Mouse (Mus musculus) T-helper 17 cell (primary cell): ENCODE measurements around the gene Gm17364.
"Not testable (repeated sequence)": the region's sequence is repeated elsewhere in the genome, so short reads cannot be mapped to it uniquely, and the experiment has no call there.

Experiments
- in situ Hi-C, 2 experiments: fragments of 300-600 bp; cut with MboI, MseI; formaldehyde crosslinking; loops; 1 replicate in 1 of 2; 2 replicates in 1 of 2; pipeline ENCODE4 v1.15.1; 2025; ENCODE audit warnings: high pct_unique_total_duplicates in 2 of 2

Gm17364 gene

DNA sequence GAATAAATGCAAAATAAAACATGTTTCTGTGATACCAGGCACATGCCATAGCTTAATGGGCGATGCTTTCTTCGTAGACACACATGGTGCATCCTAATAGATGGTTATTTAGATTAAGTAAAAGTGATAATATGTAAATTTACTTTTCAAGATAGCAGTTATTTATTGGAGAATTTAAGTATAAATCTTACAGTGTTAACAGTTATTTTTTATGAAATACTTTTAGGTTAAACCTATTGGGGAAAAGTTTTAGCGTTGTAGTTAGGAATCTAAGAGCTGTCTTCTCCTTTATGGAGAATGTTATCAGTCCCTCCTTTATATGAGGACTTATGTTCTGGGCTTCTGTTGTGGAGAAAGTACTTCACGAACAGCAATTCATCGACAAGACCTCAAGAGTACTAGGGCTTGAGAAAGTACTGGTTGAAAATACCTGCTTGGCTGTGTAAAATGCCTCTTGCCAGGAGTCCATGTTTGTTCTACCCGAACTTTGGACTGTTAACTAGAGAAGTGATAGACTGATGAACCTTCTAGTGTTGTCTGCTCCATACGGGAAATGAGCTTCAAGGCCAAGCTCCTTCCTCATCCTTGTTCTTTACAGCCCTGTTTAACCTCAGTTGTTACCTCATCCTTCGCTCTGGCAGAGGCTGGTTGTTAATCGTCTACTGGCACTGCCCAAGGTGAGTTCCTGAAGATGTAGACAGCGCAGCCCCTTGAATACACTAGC lies at the start of gene Gm17364:
Gene Gm17364, minus strand, starts transcription at position 51 of the 724 bp plus-strand sequence.
- in situ Hi-C loops: no loop called here

DNA sequence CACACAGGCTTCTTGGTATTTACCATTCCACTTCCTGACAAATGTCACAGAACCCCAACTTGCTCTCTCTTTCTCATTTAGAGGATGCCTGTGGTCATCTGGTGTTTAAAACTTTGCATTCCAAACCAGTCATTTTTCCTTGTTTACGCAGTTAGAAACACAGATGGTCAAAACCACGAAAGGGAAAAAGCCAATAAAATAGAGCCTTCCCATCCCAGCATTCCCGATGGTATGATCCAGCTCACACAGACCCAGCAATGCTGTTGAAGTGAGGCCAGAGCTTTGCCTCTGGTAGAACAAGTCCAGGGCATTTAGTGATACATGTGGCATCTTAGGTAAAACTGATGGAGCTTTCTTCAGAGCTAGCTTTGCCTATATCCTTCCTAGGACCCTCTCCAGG lies 47.7 kb upstream of the Gm17364 start:
- in situ Hi-C loops: loop anchor here in 1 of 2 experiments (25.0 kb wide), 1 partner anchor 1266 kb away; no protein-coding TSS in a partner anchor

DNA sequence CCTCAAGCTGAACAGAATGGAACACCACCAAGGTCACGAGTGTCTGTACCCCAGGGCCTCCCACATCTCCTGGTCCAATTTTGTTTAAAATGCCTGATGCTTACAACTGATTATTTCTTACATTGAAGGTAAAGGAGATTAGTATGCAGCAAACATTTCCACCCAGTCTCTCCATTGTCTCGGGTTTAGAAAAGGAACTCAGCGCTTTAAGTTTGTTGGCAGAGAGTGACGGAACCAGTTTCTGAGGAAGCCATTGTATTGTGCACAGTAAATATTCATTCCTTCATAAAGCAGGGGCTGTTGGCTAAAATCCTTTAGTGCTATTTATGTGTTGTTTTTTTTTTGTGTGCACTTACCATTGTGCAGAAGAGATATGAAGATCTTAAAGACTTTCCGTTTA lies 47.0 kb upstream of the Gm17364 start:
- in situ Hi-C loops: loop anchor here in 1 of 2 experiments (25.0 kb wide), 1 partner anchor 1267 kb away; no protein-coding TSS in a partner anchor

DNA sequence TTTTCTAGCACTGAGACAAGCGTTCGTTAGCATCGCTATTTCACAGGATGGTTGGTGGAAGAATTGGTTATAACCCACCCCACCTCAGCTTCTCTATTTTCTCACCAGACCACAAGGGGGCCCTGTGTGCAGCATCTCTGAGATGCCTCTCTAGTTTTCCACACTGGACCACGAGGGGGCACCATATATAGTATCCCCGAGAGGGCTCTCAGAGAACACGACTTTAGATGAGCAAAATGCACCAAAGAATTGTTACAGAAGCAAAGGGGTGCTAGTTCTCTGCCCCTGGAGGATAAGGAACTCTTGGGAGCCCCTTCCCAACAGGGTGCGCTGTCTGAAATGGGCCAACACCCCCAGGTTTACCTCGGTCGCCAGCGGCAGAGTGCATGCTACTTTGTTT lies 28.9 kb upstream of the Gm17364 start:
- in situ Hi-C loops: loop anchor here (5.0 to 25.0 kb wide), 2 partner anchors 265 to 1285 kb away; no protein-coding TSS in a partner anchor

DNA sequence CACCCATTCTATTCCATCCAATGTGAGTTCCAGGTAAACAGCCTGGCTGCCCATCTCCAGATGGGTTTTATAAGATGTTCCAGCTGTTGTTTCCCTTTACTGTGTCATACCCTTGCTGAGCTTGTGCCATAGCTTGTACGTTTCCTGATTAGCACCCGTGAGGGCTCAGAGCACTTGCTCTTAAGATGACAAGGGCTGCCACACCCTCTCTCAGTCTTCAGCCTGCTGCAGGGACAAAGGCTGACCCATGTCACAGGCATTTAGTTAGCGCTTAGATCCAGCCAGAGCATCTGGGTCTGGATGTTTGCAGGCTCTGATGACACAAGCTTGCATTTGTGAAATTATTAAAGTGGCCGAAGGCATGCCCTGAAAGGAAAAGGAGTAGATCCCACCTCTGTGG lies 26.3 kb upstream of the Gm17364 start:
- in situ Hi-C loops: loop anchor here (5.0 to 25.0 kb wide), 2 partner anchors 267 to 1287 kb away; no protein-coding TSS in a partner anchor

DNA sequence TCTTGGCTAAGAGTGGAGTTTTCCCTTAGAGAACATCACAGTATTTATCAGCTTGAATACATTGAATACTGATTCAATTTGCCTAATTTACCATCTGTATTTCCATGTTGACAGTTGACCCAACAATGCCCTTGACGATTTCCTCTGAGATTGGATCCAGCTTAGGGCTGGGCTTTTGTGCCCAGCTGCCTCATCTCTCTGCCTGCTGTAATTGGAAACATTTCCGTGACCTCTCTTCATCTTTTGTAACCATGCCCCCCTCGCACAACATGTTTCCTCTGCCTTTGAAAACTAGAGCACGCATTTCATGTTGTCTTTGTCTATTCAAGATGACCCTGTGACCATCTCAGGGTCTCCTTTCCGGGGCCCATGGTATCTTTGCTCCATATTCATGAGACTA lies 25.2 kb upstream of the Gm17364 start:
- in situ Hi-C loops: no loop called here

DNA sequence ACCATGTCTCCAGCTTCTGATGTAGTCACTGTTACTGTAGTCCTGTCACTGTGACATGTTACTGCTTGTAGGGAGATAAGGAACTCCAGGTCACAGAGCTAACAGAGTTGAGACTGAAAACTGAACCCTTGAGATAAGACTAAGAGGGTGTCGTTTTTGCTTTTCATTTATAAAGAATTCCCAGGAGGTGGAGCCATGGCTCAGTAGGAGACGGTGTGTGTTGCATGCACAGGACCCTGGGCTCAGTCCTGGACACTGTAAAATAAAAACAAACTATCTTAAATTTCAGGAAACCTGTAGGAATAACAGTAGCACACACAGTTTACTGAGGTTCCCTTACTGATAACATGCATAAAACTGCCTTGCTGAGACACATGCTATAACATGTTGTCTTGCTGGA lies 24.8 kb upstream of the Gm17364 start:
- in situ Hi-C loops: no loop called here

DNA sequence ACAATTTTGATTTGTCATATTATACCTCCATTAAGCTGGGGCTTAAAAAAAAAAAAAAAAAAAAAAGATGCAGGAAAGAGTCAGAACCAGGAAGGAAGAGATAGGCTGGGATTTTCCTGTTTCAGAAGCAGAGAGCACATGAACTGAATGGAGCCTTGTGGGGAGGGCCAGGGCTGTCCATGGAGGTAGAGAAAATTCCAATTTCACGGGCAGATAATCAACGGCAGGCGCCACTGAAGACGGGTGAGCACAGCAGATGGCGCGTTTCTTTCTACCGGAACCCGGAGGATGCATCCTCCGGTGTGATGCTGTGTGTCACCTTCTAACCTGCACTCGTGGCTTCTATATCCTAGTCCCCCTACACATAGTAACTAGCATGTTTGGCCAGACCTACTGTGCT lies 22.6 kb upstream of the Gm17364 start:
- in situ Hi-C loops: no loop called here

DNA sequence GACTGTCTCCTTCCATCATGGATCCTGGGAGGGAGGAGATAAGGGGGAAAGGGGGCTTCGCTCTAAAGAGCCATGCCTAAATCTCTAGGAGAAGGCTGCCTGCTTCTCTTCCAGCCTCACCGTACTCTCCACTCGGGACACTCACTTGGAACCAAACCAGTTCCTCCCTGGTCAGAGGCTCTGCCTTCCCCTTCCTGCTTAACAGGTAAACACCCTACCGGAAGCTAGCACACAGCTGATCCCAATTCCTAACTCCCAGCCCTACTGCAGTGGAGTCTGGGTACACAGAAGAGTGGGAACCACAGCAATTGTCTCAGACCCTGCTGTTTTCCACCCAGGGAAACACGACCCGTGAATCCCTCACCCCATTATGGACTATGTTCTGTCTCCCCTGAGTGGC lies 22.1 kb upstream of the Gm17364 start:
- in situ Hi-C loops: no loop called here

DNA sequence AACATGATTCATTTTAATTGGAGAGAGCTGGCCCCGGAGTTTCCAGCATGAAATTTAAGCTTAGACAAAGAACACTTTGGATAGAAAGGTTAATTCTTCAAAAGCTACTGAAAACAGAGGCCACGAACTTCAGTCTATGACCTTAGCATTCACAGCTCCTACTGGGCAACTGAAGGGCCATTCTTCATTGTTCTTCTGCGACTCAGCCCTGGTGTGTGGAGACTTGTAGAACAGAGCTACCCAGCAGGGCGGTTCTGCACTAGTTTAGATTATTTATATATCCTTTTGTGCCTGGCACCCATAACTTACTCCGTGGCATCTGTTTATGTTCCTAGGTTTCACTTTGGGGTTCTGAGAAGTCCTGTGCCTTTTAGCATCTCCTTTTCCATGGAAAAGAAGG lies 19.8 kb upstream of the Gm17364 start:
- in situ Hi-C loops: no loop called here

DNA sequence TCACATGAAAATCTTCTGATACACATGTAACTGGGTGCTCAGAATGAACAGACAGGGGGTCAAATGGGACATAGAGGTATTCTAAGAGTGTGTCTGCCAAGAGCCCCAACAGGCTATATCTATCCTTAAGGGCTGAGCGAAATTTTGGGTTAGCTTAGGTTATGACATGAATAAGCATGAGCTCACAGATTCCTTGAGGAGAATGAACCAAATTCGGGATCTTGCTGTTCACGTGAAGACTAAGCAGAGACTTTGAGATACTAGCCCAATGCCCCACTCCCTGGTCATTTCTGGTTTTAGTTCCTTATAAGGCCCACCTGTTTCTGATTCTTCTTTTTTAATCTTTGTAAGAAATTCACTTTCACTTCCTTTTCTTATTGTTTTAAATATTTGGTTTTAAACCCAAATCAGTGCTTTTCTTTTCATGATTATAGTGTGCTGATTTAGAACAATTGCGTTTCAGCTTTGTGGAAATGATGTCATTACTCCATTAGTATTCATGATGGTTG lies 17.7 kb upstream of the Gm17364 start:
- in situ Hi-C loops: no loop called here

DNA sequence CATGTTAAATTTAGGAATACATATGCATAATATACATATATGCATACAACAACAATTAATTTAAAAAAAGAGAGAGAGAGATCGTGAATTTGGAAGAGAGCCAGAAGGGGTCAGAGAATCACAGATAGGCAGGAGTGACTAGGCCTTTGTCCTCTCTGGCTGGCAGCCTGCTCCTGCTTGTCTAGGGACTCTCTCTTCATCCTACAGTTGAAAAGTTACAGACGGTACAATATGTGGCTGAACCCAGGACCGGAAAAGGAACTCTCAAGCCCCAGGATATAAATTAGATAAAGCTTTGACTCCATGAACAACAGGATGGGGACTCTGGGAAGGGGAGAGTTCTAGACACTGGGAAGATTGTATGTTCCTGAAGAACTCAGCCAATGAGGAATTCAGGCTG lies 12.5 kb upstream of the Gm17364 start:
- in situ Hi-C loops: no loop called here

DNA sequence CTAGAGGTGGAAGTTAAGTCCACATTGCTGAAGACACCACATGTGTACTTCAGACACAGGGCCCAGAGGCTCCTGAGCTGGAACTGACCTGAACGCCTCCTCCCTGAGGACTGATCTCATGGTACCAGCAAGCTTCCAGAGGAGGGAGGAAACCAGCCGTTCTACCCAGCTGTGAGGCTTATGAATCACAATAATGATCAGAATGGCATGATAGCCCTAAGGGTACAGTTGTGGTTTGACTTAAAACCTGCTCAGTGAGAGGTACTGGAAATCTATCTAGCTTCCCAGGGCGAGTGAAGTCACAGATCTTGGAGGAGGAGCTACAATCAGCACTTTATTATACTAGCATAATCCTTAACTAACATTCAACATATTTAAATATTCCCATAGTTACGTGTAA lies 11.7 kb upstream of the Gm17364 start:
- in situ Hi-C loops: no loop called here

DNA sequence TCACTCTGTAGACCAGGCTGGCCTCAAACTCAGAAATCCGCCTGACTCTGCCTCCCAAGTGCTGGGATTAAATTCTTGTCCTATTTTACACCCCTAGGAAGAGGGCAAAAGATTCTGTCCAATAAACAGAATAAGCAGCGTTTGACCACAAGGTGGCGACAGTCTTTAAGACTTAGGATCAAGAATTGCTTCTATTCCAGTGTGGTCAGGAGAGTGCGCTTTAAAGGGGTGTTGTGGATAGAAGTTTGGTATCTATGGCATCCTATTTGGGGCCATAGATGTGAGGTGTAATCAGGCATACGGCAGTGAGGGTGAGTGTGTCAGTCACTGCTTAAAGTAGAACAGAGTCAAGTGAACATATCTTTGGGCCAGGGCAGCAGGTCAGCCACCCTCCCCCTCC lies 9.5 kb upstream of the Gm17364 start:
- in situ Hi-C loops: loop anchor here (5.0 kb wide), 1 partner anchor 289 kb away; no protein-coding TSS in a partner anchor

DNA sequence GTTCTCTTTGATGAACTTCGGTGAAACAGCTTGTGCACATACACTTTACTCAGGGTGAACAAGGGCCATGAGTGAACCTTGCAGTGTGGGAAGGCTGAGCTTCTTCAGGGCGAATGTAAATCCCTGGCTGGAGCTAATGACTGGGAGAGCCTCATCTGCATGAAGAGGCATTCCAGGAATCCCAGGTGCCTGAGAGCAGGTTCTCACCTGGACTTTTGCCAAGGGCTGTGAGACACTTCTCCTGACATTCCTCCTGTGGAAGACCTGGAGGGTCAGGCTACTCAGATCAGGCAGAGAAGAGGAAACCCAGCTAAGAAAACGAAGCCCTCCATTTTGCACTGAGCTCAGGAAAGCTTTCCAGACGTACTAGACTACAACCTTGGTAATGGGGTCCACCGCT lies 6.9 kb upstream of the Gm17364 start:
- in situ Hi-C loops: loop anchor here (5.0 kb wide), 1 partner anchor 292 kb away; no protein-coding TSS in a partner anchor

DNA sequence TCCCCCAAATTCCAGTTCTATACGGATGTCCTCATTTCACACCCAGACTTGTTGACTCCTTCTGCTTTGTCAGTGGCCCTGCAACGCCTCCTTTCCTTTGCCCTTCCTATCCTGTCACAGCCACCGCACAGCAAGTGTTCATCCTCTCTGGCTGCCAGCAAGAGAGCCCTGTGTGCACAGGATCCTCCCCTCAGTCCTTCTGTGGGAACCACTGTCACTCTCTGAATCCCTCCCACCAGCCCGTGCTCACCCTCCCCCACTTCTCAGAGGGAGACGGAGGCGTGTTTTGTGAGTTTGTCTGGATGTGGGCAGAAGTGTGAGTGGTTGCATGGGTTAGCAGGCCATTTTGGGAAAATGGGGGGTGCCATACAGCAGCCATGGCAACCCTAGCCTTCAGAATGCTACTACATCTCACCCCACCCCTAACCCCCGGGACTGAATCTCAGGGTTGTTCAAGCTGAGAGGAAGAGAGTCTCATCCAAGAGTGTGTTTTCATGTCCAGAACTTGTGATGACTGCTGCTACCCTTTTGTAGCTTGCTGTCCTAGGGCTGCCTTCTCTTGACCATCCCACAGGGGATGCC lies 5.9 kb downstream of the Gm17364 start:
- in situ Hi-C loops: no loop called here

DNA sequence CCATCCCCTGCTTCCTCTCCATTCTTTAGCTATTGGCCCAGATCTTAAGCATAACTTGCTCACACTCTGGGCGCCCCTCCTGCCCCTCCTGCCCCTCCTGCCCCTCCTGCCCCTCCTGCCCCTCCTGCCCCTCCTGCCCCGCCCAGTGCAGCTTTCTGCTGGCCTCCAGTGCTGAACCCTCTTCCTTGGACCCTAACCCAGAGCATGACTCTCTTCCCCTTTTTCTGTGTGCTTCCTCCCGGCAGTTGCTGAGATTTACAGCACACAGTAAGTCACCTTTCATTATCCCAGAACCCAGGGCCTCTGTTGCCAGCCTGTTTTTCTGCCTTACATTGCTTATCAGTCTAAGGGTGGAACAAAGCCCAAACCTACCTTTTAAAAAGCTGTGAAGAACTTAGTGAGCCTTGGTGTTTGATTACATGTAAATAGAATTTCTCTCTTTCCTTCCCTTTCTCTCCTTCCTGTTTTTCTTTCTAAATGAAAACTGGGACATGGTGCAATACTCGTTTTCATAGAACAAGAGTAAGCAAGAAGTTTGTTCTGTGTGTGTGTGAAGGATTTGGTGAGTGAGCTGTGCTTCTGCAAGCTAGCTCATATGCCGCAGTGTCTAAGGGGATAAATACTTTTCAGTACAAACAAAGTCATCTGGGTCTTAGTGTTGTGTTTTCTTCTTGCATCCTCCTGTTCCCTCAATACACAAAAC lies 10.3 kb downstream of the Gm17364 start:
- in situ Hi-C loops: no loop called here

DNA sequence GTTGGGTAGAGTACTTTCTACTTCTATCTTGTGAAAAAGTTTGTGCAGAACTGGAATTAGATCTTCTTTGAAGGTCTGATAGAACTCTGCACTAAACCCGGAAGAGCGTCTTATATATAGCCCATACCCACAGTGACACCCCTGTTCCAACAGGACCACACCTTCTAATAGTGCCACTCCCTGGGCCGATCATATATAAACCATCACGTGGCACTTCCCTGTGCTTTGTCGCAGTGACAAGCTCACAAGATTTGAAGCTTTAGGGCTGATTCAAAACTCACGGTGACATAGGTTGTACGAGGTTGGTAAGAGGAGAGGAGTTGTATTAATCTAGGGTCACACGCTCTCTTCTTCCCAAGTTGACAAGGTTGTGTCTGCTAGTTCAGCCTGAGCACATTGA lies 12.2 kb downstream of the Gm17364 start:
- in situ Hi-C loops: not testable (repeated sequence)

DNA sequence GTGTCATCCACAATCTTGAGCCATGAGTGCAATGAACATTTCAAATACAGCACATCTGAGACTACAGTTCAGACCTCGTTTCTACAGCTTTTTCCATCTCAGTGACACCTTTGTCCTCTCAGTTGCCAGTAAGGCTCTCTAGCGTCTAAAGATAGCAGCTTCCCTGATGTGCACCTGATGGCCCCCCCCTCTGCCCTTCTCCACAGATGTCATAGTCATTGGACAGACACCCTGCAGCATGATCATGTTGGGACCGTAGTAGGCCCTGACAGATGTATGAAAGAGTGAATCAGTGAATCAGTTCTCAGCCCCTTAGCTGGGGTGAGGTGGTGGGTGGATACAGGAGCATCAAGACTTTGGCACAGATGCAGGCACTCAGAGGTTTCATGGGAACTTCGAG lies 15.9 kb downstream of the Gm17364 start:
- in situ Hi-C loops: no loop called here

DNA sequence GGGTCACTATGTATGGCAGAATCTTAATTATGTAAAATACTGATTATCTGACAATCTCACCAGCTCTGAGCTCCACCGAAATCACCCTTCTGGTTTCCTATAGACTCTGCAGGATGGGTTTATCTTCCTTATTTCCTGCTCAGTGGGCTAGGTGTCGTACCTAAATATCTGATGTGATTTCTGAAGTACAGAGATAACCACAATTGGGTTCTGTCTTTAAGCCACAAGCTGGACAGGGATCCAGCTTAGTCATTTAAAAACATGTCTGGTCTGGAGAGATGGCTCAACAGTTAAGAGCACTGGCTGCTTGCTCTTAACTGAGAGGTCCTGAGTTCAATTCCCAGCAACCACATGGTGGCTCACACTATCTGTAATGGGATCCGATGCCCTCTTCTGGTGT lies 16.8 kb downstream of the Gm17364 start:
- in situ Hi-C loops: no loop called here

DNA sequence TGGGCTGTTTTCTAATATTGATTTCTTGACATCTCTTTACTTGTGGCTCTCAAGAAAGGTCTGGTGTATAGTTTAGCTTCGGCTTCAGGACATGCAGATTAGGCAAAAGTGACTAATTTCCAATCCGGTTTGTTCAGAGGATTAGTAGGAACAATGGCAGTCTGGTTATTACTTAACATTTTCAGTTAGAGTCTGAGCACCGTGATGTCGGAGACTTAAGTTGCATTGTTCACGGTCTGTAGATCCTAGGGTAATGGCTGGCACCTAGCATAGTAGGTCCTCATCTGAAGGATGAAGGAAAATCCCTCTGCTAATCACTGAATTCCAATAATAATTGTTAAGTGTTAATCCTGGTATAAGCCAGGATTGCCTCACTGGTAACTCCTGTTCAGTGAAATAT lies 17.7 kb downstream of the Gm17364 start:
- in situ Hi-C loops: no loop called here

DNA sequence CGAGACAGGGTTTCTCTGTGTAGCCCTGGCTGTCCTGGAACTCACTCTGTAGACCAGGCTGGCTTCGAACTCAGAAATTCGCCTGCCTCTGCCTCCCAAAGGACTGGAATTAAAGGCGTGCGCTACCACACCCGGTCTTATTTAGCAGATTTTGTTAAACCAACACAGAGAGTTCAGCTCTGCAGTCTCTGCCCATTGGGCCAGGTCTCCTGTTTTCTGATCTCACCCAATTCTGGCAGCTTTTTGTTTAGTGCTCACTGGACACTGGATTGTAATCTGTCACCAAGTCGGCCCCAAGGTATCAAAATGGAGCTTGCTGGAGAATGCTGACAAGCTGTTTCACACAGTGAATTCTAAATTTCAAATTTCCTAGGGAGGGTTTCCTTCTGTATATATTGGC lies 21.0 kb downstream of the Gm17364 start:
- in situ Hi-C loops: no loop called here
